Comparison of ENCODE assay signal across 13 mouse cellular contexts in the genomic region with DNA sequence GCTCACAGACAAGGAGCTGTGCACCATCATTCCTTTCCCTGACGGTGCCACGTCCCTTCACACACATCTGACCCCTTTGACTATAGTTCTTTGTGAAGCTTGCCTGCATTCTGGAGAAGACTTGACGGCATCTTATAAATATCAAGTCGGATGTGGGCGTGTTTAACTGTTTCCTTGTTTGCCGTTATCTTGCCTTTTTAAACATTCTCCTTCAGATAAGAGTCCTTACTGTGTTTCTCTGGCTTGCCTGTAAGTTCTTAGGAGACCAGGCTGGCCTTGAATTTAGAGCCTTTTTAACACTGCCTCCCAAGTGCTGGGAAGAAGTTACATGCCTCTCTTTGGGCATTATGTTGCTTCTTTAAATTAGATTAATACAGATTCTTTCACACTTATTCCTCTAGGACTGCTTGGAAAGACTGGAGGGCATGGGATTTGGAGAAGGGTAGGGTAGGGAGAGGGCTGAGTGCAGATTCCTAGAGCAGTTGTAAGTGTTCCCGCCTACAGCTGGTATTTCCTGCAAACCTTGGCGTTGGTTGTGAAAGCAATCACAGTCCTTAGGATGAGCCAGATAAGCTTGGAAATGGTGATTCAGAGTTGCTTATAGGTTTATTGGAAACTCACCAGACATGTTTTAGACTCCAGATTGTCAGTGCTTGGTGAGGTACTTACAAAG. TPM values are rescaled to one million over a fixed set of nuclear protein-coding genes. Genes with fewer than 3 reads are reported as not detected.
DNase-seq lines count a peak whose midpoint lies in the region; ATAC-seq and TF ChIP-seq lines count a peak whose summit lies in the region.
"Had no signal": no experiment of that assay in that cellular context is flagged by ENCODE, and none has a peak within 500 bp of the region (broad histone marks: within the 10 kb centered on the region; RNA-seq: fewer than 3 reads in every experiment).

No protein-coding gene starts in this region.

- no peaks in the 10 kb centered on the region for H3K9me3 ChIP-seq in heart, embryonic 13.5 days
- H3K9me3 ChIP-seq in lung, embryonic 15.5 days = no peaks in the 10 kb centered on the region
- H3K9me3 ChIP-seq in hindbrain, embryonic 13.5 days = no peaks in the 10 kb centered on the region
- H3K9me3 ChIP-seq: embryonic facial prominence, embryonic 13.5 days had no signal

- H3K79me3 ChIP-seq in C2C12 (ENCODE audit: low read depth) = peaks cover 10% of the 10 kb centered on the region

- no peaks in the 10 kb centered on the region for H3K27me3 ChIP-seq in heart, embryonic 13.5 days (replicated peaks)
- no peaks in the 10 kb centered on the region for H3K27me3 ChIP-seq in C2C12 (ENCODE audit: control insufficient read depth, insufficient read depth, insufficient read length)
- H3K27me3 ChIP-seq in lung, embryonic 15.5 days = no peaks in the 10 kb centered on the region
- no peaks in the 10 kb centered on the region for H3K27me3 ChIP-seq in hindbrain, embryonic 13.5 days
- H3K27me3 ChIP-seq: embryonic facial prominence, embryonic 13.5 days had no signal

- peaks cover 41% of the 10 kb centered on the region for H3K79me2 ChIP-seq in C2C12 (ENCODE audit: control insufficient read depth, insufficient read depth)

- H3K9ac ChIP-seq in heart, embryonic 13.5 days = no peak overlapping the region
- no peak overlapping the region for H3K9ac ChIP-seq in lung, embryonic 15.5 days
- H3K9ac ChIP-seq in hindbrain, embryonic 13.5 days = no peak overlapping the region
- H3K9ac ChIP-seq: embryonic facial prominence, embryonic 13.5 days; forebrain, postnatal 0 days had no signal

- peak overlapping the region; percentile 18; the same call in 1 of the 2 replicates for H3K4me2 ChIP-seq in heart, embryonic 13.5 days
- H3K4me2 ChIP-seq in lung, embryonic 15.5 days = peak overlapping the region; percentile 8; the same call in 1 of the 2 replicates
- no peak overlapping the region for H3K4me2 ChIP-seq in hindbrain, embryonic 13.5 days
- H3K4me2 ChIP-seq: embryonic facial prominence, embryonic 13.5 days had no signal

- no peak for DNase-seq in heart, postnatal 14 days
- DNase-seq in right cerebral cortex, postnatal 10 days (ENCODE audit: low spot score in 2 of 2) = no peak
- DNase-seq in B cell, adult 2 months = no peak
- DNase-seq: cerebellum, adult 9-10 months; forebrain, postnatal 0 days; kidney, adult 11 months; spleen, adult 18-20 months had no signal

- no peak overlapping the region for H3ac ChIP-seq in C2C12 (ENCODE audit: control insufficient read depth, insufficient read length, low read depth)

- intact Hi-C loops in heart, postnatal 14 days (cut with DNase I) = no loop called here

- TF ChIP-seq CTCF in C2C12 (IDR thresholded peaks at IDR 0.05; ENCODE audit: control insufficient read depth, insufficient read depth, insufficient read length) = no peak

- peaks cover 33% of the 10 kb centered on the region for H3K4me1 ChIP-seq in heart, embryonic 13.5 days
- H3K4me1 ChIP-seq in lung, embryonic 15.5 days = peaks cover 24% of the 10 kb centered on the region
- no peaks in the 10 kb centered on the region for H3K4me1 ChIP-seq in hindbrain, embryonic 13.5 days (replicated peaks)

- H3K27ac ChIP-seq in heart, embryonic 13.5 days (replicated peaks) = peak overlapping the region; percentile 73
- H3K27ac ChIP-seq in lung, embryonic 15.5 days = peak overlapping the region; percentile 77
- H3K27ac ChIP-seq in hindbrain, embryonic 13.5 days = no peak overlapping the region
- H3K27ac ChIP-seq: embryonic facial prominence, embryonic 13.5 days had no signal

- 0 out of 2 replicates have a peak, but pooled peaks cover 2% of the 10 kb centered on the region for H3K36me3 ChIP-seq in heart, embryonic 13.5 days
- H3K36me3 ChIP-seq in C2C12 (ENCODE audit: control insufficient read depth, insufficient read depth) = no peaks in the 10 kb centered on the region
- no peaks in the 10 kb centered on the region for H3K36me3 ChIP-seq in lung, embryonic 15.5 days
- H3K36me3 ChIP-seq in hindbrain, embryonic 13.5 days = no peaks in the 10 kb centered on the region
- H3K36me3 ChIP-seq: embryonic facial prominence, embryonic 13.5 days had no signal

- ATAC-seq in heart, embryonic 13.5 days (ENCODE audit: extremely low read depth, insufficient number of reproducible peaks, low FRiP score, low TSS enrichment) = no peak; the same call in 1 of the 2 replicates
- 0 out of 2 replicates have a peak, but pooled peaks have one; percentile 22 for ATAC-seq in common myeloid progenitor, adult 5-6 weeks (replicated peaks; ENCODE audit: low read depth, poor library complexity, severe bottlenecking)
- ATAC-seq in lung, embryonic 15.5 days (ENCODE audit: borderline replicate concordance, extremely low read depth, low FRiP score, low TSS enrichment) = peak; percentile 59; the same call in 1 of the 2 replicates
- ATAC-seq in hindbrain, embryonic 13.5 days (ENCODE audit: low FRiP score) = no peak
- ATAC-seq: forebrain, postnatal 0 days had no signal

- WGBS in heart, embryonic 13.5 days = 20% methylated on average over 8 of the region's 8 CpGs
- 13% methylated on average over 8 of the region's 8 CpGs for WGBS in lung, embryonic 15.5 days
- WGBS in hindbrain, embryonic 13.5 days = 76% methylated on average over 8 of the region's 8 CpGs

- no peak overlapping the region for H3K4me3 ChIP-seq in heart, embryonic 13.5 days
- H3K4me3 ChIP-seq in C2C12 (ENCODE audit: insufficient read depth, poor library complexity, severe bottlenecking) = no peak overlapping the region
- no peak overlapping the region for H3K4me3 ChIP-seq in lung, embryonic 15.5 days
- no peak overlapping the region for H3K4me3 ChIP-seq in hindbrain, embryonic 13.5 days
- H3K4me3 ChIP-seq: embryonic facial prominence, embryonic 13.5 days had no signal

TF ChIP-seq in C2C12, 6 proteins besides CTCF, POLR2A, EP300 and RAD21:
- TF ChIP-seq MYOD1 (IDR thresholded peaks at IDR 0.05; ENCODE audit: control insufficient read depth, insufficient read length, low read depth) (no peak), MAX (IDR thresholded peaks at IDR 0.05) (no peak), CEBPB (IDR thresholded peaks at IDR 0.05; ENCODE audit: low read depth) (peak; percentile 47), USF1 (IDR thresholded peaks at IDR 0.05; ENCODE audit: low read depth) (no peak)

RNA-seq across cellular contexts. Expression of a gene that starts 13.3 kb away (rescaled TPM):
- polyA plus RNA-seq in heart, embryonic 13.5 days (2015; fragmentation: Nextera tagmentation; extraction: Ambion mirVana) = 242 and 253 TPM in 2 replicates
- total RNA-seq in heart, postnatal 14 days (2021) = 100 to 1,000 TPM; 186 to 196 TPM
- 69.5 TPM for polyA plus RNA-seq in C2C12 (2012; fragmentation: generic; extraction: Trizol)
- 90.6 and 197 TPM in 2 replicates for total RNA-seq in common myeloid progenitor, adult 5-6 weeks (2017)
- polyA plus RNA-seq in lung, embryonic 15.5 days (2015; fragmentation: Nextera tagmentation; extraction: Ambion mirVana) = 197 and 203 TPM in 2 replicates
- polyA plus RNA-seq in hindbrain, embryonic 13.5 days (2015; fragmentation: Nextera tagmentation; extraction: Ambion mirVana) = 42.2 and 42.3 TPM in 2 replicates

RNA-seq across cellular contexts. Expression of a gene that starts 13.3 kb away (rescaled TPM):
- polyA plus RNA-seq in heart, embryonic 13.5 days (2015; fragmentation: Nextera tagmentation; extraction: Ambion mirVana) = 59.6 and 64.6 TPM in 2 replicates
- total RNA-seq in heart, postnatal 14 days (2021) = 10 to 100 TPM; 69.5 to 71.4 TPM
- 14.0 TPM for polyA plus RNA-seq in C2C12 (2012; fragmentation: generic; extraction: Trizol)
- 52.1 and 64.5 TPM in 2 replicates for total RNA-seq in common myeloid progenitor, adult 5-6 weeks (2017)
- 68.8 and 77.8 TPM in 2 replicates for polyA plus RNA-seq in lung, embryonic 15.5 days (2015; fragmentation: Nextera tagmentation; extraction: Ambion mirVana)
- 92.4 and 94.5 TPM in 2 replicates for polyA plus RNA-seq in hindbrain, embryonic 13.5 days (2015; fragmentation: Nextera tagmentation; extraction: Ambion mirVana)

Comparison
In these comparisons a context has a peak if more than half of its experiments do, and no peak if none do; other contexts are left out.
1. ATAC-seq: peak in common myeloid progenitor, adult 5-6 weeks (single experiment) and lung, embryonic 15.5 days (single experiment); none in heart, embryonic 13.5 days (single experiment) and hindbrain, embryonic 13.5 days (single experiment).